Mouse (Mus musculus) embryonic stem cell, embryonic (primary cell): ENCODE measurements around the gene Mcm3.

Experiments
- CTCF ChIA-PET, 4 experiments: fragments of 300-600 bp in 2 of 4; fragments of 350-600 bp in 2 of 4; sonication (Branson Sonifier 250); formaldehyde crosslinking; loops; one replicate each; lab custom pipeline; 2022; ENCODE audit warnings: inconsistent platforms in 2 of 4; lab: Charles Lee
- POLR2A ChIA-PET, 4 experiments: fragments of 300-600 bp in 2 of 4; fragments of 350-600 bp in 2 of 4; sonication (Branson Sonifier 250); formaldehyde crosslinking; loops; one replicate each; lab custom pipeline; 2022; ENCODE audit warnings: antibody characterized with exemption in 4 of 4, inconsistent platforms in 1 of 4; lab: Charles Lee

Mcm3 gene

GRCm38 (mm10) chr1:20819771-20820605 is at the start of gene Mcm3:
Gene Mcm3, minus strand, starts transcription at chr1:20820312.
- ChIA-PET POLR2A (interaction anchor here (0.6 to 23.9 kb wide), 8 partner anchors 12 to 257 kb away, joined by 3 to 862 read pairs (median 6); partner anchors contain the start of gene Il17f (in 1 of the 4)), CTCF (no interaction called here)

GRCm38 (mm10) chr1:20868036-20868435 is 47.9 kb upstream of the Mcm3 start:
- CTCF ChIA-PET = interaction anchor here in 1 of 4 experiments (0.6 kb wide), 1 partner anchor 71 kb away, joined by 9 read pairs; no protein-coding TSS in a partner anchor
- POLR2A ChIA-PET = interaction anchor here in 3 of 4 experiments (0.7 to 2.2 kb wide), 13 partner anchors 10 to 384 kb away, joined by 3 to 14 read pairs (median 5); partner anchors contain the start of gene Paqr8 (in 1 of the 3)

GRCm38 (mm10) chr1:20867241-20867902 is 47.3 kb upstream of the Mcm3 start:
- POLR2A ChIA-PET = interaction anchor here in 3 of 4 experiments (0.5 to 2.2 kb wide), 30 partner anchors 9 to 385 kb away, joined by 3 to 14 read pairs (median 4); partner anchors contain the start of gene Paqr8 (in 3 of the 3)
- CTCF ChIA-PET = interaction anchor here in 1 of 4 experiments (0.7 kb wide), 1 partner anchor 83 kb away, joined by 3 read pairs; no protein-coding TSS in a partner anchor

GRCm38 (mm10) chr1:20863452-20864172 is 43.5 kb upstream of the Mcm3 start:
- CTCF ChIA-PET = interaction anchor here in 1 of 4 experiments (0.5 to 0.7 kb wide), 2 partner anchors 35 to 70 kb away, joined by 3 to 5 read pairs; no protein-coding TSS in a partner anchor
- POLR2A ChIA-PET = interaction anchor here in 1 of 4 experiments (0.9 to 2.6 kb wide), 4 partner anchors 9 to 75 kb away, joined by 3 to 12 read pairs (median 6); partner anchors contain the start of gene Mcm3

- CTCF ChIA-PET = interaction anchor here in 1 of 4 experiments (0.6 kb wide), 1 partner anchor 272 kb away, joined by 3 read pairs; no protein-coding TSS in a partner anchor
- POLR2A ChIA-PET = interaction anchor here in 1 of 4 experiments (0.9 kb wide), 1 partner anchor 29 kb away, joined by 4 read pairs; the partner anchor contains the start of gene Paqr8
Measured at GRCm38 (mm10) chr1:20861865-20862264, 41.8 kb upstream of the Mcm3 start.

GRCm38 (mm10) chr1:20860775-20861174 is 40.7 kb upstream of the Mcm3 start:
- ChIA-PET POLR2A (no interaction called here), CTCF (no interaction called here)

GRCm38 (mm10) chr1:20856924-20857902 is 37.1 kb upstream of the Mcm3 start:
- ChIA-PET CTCF (no interaction called here), POLR2A (interaction anchor here in 1 of 4 experiments (0.7 to 1.6 kb wide), 2 partner anchors 10 to 19 kb away, joined by 3 read pairs; no protein-coding TSS in a partner anchor)

GRCm38 (mm10) chr1:20839911-20840310 is 19.8 kb upstream of the Mcm3 start:
- CTCF ChIA-PET = no interaction called here
- POLR2A ChIA-PET = interaction anchor here in 1 of 4 experiments (0.5 to 1.3 kb wide), 2 partner anchors 7 to 44 kb away, joined by 3 read pairs; no protein-coding TSS in a partner anchor

GRCm38 (mm10) chr1:20836551-20837125 is 16.5 kb upstream of the Mcm3 start:
- CTCF ChIA-PET = no interaction called here
- POLR2A ChIA-PET = no interaction called here

- ChIA-PET POLR2A (interaction anchor here in 1 of 4 experiments (1.5 kb wide), 1 partner anchor 9 kb away, joined by 5 read pairs; no protein-coding TSS in a partner anchor), CTCF (interaction anchor here in 1 of 4 experiments (0.6 kb wide), 1 partner anchor 345 kb away, joined by 9 read pairs; no protein-coding TSS in a partner anchor)
Measured at GRCm38 (mm10) chr1:20833141-20833511, 13.0 kb upstream of the Mcm3 start.

GRCm38 (mm10) chr1:20832473-20833140 is 12.5 kb upstream of the Mcm3 start:
- ChIA-PET POLR2A (interaction anchor here in 1 of 4 experiments (0.7 to 1.7 kb wide), 3 partner anchors 8 to 17 kb away, joined by 3 to 5 read pairs (median 3); no protein-coding TSS in a partner anchor), CTCF (interaction anchor here in 1 of 4 experiments (0.6 kb wide), 1 partner anchor 346 kb away, joined by 9 read pairs; no protein-coding TSS in a partner anchor)

GRCm38 (mm10) chr1:20830546-20830945 is 10.4 kb upstream of the Mcm3 start:
- POLR2A ChIA-PET = interaction anchor here in 2 of 4 experiments (0.6 to 1.4 kb wide), 5 partner anchors 9 to 279 kb away, joined by 3 to 4 read pairs (median 3); no protein-coding TSS in a partner anchor
- CTCF ChIA-PET = interaction anchor here in 1 of 4 experiments (0.6 kb wide), 1 partner anchor 8 kb away, joined by 8 read pairs; no protein-coding TSS in a partner anchor

- ChIA-PET CTCF (no interaction called here), POLR2A (interaction anchor here in 1 of 4 experiments (0.9 to 3.0 kb wide), 3 partner anchors 10 to 66 kb away, joined by 3 to 7 read pairs (median 3); no protein-coding TSS in a partner anchor)
Measured at GRCm38 (mm10) chr1:20828061-20828460, 7.9 kb upstream of the Mcm3 start.

- CTCF ChIA-PET = no interaction called here
- POLR2A ChIA-PET = interaction anchor here in 1 of 4 experiments (1.3 to 1.4 kb wide), 2 partner anchors 8 to 10 kb away, joined by 5 to 6 read pairs; no protein-coding TSS in a partner anchor
Measured at GRCm38 (mm10) chr1:20825036-20825435, 4.9 kb upstream of the Mcm3 start.

- ChIA-PET CTCF (no interaction called here), POLR2A (interaction anchor here in 1 of 4 experiments (0.6 to 1.5 kb wide), 8 partner anchors 9 to 97 kb away, joined by 3 to 10 read pairs (median 4); partner anchors contain the start of gene Paqr8)
Measured at GRCm38 (mm10) chr1:20823906-20824305, 3.8 kb upstream of the Mcm3 start.
